Mouse (Mus musculus) small intestine, adult 10 weeks (tissue): Measurements from ENCODE around the gene Dock2. TPM values are rescaled to one million over a fixed set of nuclear protein-coding genes. Genes with fewer than 3 reads are reported as not detected.

Experiments used
- polyA plus RNA-seq: library from polyadenylated mRNA; stranded (reverse); fragments of 350-450 nt; fragmentation: Illumina TruSeq; extraction: RNeasy Lipid Tissue Mini Kit (QIAGEN cat#74804); gene quantifications from one replicate; pipeline ENCODE4 v1.2.3, GENCODE M21; 2014; ENCODE audit warnings: low replicate concordance

The Dock2 gene
- polyA plus RNA-seq: 2.0 TPM

GRCm38 (mm10) chr11:34783587-34784043, at the start of gene Dock2:
Dock2 (minus strand) TSS chr11:34783892.

DNA sequence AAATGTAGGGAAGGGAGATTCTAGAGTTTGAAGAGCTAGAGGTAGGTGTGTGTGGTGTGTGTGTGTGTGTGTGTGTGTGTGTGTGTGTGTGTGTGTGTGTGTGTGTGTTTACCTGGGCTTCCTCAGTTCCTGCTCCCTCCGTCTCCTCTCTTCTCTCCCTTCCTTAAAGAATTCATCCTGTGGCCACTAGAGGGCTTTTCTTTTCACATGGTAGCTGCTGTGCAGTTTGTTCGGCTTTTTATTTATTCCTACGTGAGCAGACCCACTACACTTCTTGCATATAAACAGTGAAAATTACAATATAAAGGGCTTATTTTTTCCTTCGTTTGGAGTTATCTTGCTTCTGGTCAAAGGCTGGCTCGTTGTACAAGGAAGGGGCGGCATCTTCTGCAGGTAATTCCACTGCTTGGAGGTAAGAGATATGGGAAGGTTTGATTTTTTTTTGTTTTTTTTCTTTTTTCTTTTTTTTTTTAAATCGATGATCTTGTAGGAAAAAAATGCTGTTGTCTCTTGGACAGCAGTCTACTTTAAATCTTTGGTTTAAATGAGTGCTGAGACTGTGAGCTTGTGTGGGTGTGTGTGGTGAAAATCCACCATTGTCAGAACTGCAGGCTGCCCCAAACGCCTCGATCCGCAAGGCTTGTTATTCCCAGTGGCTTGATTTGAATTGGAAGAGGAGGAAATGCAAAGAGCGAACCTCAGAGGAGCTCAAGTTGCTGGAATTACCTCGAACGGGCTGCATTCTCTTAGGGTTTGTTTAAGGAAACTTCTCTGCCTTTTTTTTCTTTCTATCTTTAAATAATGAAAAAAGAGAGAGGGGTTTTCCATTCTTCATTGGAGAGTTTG, 468.9 kb downstream of the Dock2 start, which contains the start of gene Fam196b:
Gene Fam196b, plus strand, starts transcription at position 289 of the 846 bp plus-strand sequence.

GRCm38 (mm10) chr11:34207989-34208388, 575.7 kb downstream of the Dock2 start, which contains the start of gene Foxi1:
Foxi1 (minus strand) TSS chr11:34208089.

Other genes with a start within 250 kb of the Dock2 start
- gene Spdl1, start 49.7 kb upstream of the Dock2 start, polyA plus RNA-seq: 4.5 TPM